Mouse (Mus musculus): ENCODE measurements around the gene A730061H03Rik.

GRCm38 (mm10) chr14:55586149-55586548 lies 25.9 kb upstream of the A730061H03Rik start:
- TF ChIP-seq GATA1 (IDR thresholded peaks at IDR 0.05; ENCODE audit: low read length): peak; percentile 52
- no peak for TF ChIP-seq TAL1 (IDR thresholded peaks at IDR 0.05; ENCODE audit: low read length)

All from erythroblast, embryonic 14.5 days (primary cell).